Mouse (Mus musculus) kidney, postnatal 0 days (tissue): ENCODE measurements around the gene Cdr2. TPM values are rescaled to one million over a fixed set of nuclear protein-coding genes. Genes with fewer than 3 reads are reported as not detected.
A peak's percentile ranks its signal among the peaks of the same experiment; 100 is the strongest.

Source experiments
- ATAC-seq: fragments of 200-750 bp; cut with Nextera tagmentation; replicated peaks from 2 replicates; pipeline ENCODE4 v1.8.0; 2017; ENCODE audit warnings: low read depth, moderate number of reproducible peaks, moderate TSS enrichment, moderate library complexity; ENCODE audit not compliant: low FRiP score
- DNase-seq: peaks from one replicate; pipeline ENCODE4 v3.0.0-alpha.2; 2016; ENCODE audit warnings: low spot score
- H3K27ac ChIP-seq: fragments of 300-500 bp; sonication (generic); 2 replicates; pipeline ENCODE4 v1.5.1; 2014; ENCODE audit warnings: mild to moderate bottlenecking
- H3K27me3 ChIP-seq: fragments of 300-500 bp; sonication (generic); 2 replicates; pipeline ENCODE4 v1.6.1; 2014; ENCODE audit warnings: low read length, mixed read lengths; ENCODE audit not compliant: insufficient read depth
- H3K36me3 ChIP-seq: fragments of 300-500 bp; sonication (generic); 2 replicates; pipeline ENCODE4 v1.6.1; 2014; ENCODE audit warnings: low read length, mixed read lengths; ENCODE audit not compliant: insufficient read depth
- H3K4me1 ChIP-seq: fragments of 300-500 bp; sonication (generic); replicated peaks from 2 replicates; pipeline ENCODE4 v1.6.1; 2014; ENCODE audit warnings: antibody characterized with exemption, low read length, mixed read lengths; ENCODE audit not compliant: insufficient read depth
- H3K4me2 ChIP-seq: fragments of 300-500 bp; sonication (generic); 2 replicates; pipeline ENCODE4 v1.6.1; 2014; ENCODE audit warnings: mild to moderate bottlenecking, low read length, moderate library complexity, mixed read lengths
- H3K4me3 ChIP-seq: fragments of 300-500 bp; sonication (generic); replicated peaks from 2 replicates; pipeline ENCODE4 v1.5.1; 2014; ENCODE audit warnings: low read depth, low read length
- H3K9ac ChIP-seq: fragments of 300-500 bp; sonication (generic); 2 replicates; pipeline ENCODE4 v1.6.1; 2014; ENCODE audit warnings: low read depth, low read length
- H3K9me3 ChIP-seq: fragments of 300-500 bp; sonication (generic); replicated peaks from 2 replicates; pipeline ENCODE4 v1.6.1; 2016; ENCODE audit warnings: low read length, inconsistent platforms, mixed read lengths
- CTCF ChIP-seq: IDR thresholded peaks from 2 replicates; pipeline ENCODE4 v1.5.1; 2016; ENCODE audit warnings: antibody characterized with exemption, low read depth, mild to moderate bottlenecking, moderate library complexity
- WGBS: fragments of 180-500 bp; shearing (Covaris S2); extraction: QIAGEN DNeasy Blood & Tissue Kit; methylation state at CpG from one replicate; pipeline ENCODE4 v1.1.7; 2014; 5-methylcytosine and 5-hydroxymethylcytosine counted together
- polyA plus RNA-seq: library from polyadenylated mRNA; unstranded; fragments of >200 nt; fragmentation: Nextera tagmentation; extraction: Ambion mirVana; gene quantifications from 2 replicates; pipeline ENCODE4 v1.2.1, GENCODE M21; 2015

Gene Cdr2
- polyA plus RNA-seq, 1 experiment from 2014 or later, result 9.7 TPM

- no peak overlapping the region for H3K27ac ChIP-seq
- no peak for DNase-seq
- ATAC-seq, result no peak
- H3K36me3 ChIP-seq, result no peaks in the 10 kb centered on the region
- no peaks in the 10 kb centered on the region for H3K27me3 ChIP-seq
- H3K4me2 ChIP-seq, result no peak overlapping the region
- no peak overlapping the region for H3K9ac ChIP-seq
- no peaks in the 10 kb centered on the region for H3K9me3 ChIP-seq
- WGBS, result 89% methylated on average over 10 of the region's 10 CpGs
- no peak for TF ChIP-seq CTCF
- H3K4me1 ChIP-seq, result no peaks in the 10 kb centered on the region
- H3K4me3 ChIP-seq, result no peak overlapping the region
Observed at GRCm38 (mm10) chr7:121014486-121014885, 32.4 kb upstream of the Cdr2 start.

DNA sequence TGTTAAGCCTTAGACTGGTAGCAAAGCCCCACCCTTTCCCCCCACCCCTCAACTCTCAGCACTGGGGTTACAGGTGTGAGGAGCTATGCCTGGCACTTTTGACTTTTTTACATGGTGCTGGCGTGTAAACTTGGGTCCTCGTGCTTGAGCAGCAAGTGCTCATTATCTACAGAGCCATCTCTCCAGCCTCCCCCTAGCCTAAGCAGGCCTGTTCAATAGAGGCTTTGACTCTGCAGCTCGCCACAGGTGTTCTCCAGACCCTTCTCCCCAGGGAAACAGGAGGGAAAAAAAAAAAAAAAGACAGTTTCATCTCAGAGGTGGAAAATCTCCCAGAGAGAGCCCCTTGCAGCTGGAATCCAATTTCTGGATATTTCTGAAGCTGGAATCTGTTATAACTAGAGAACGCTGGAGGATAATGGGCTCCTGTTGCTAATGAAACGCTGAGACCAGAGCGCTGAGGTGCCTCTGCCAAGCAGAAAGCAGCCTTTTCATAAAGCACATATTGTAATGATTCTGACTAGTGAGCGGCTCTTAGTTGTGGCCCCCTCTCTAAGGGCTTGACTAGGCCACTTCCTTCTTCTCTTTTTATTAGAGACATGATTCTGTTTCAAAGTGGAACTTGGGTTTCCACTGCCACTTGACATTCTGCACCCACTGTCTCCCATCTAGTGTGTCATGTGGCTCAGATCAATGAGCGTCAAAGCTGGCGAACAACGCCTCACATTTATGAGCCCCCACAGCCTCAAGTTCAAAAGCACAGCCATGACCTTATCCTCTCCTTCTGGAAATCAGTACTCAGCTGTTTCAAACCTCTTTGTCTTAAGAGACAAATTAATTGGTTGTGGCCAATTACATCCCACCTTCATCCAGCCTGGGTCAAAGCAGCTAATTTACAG is 29.9 kb upstream of the Cdr2 start:
- DNase-seq (no peak), ATAC-seq (no peak)
- Histone ChIP-seq H3K4me2 (no peak overlapping the region), H3K27me3 (no peaks in the 10 kb centered on the region), H3K4me3 (no peak overlapping the region), H3K27ac (no peak overlapping the region), H3K36me3 (no peaks in the 10 kb centered on the region), H3K9ac (no peak overlapping the region), H3K9me3 (no peaks in the 10 kb centered on the region), H3K4me1 (no peaks in the 10 kb centered on the region)
- TF ChIP-seq CTCF, result no peak
- 64% methylated on average over 10 of the region's 10 CpGs for WGBS

DNA sequence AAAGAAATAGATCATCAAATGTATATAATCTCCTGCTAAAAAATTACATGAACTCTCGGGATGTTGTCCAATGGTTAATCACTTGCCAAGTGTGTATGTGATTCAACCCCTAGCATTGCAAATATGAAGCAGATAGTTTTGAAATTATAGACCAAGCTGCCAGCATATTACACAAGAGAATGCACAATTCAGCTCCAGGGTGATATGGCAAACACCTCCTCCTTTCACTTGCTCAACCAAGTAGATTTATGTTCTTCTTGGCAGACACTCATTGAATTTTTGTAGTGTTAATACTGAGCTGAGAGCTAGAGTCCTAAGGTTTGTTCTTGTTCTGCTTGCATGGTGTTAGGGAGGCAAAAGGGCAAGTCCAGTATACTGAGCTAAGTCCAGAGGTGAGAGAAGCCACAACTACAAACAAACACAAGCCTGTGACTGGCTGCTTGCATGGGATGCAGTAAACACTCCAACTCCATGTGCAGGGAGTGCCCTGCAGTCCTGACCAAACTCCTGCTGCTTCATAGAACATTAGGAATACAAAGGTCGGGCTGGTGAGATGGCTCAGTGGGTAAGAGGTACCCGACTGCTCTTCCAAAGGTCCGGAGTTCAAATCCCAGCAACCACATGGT is 21.8 kb upstream of the Cdr2 start:
- Histone ChIP-seq H3K27ac (no peak overlapping the region), H3K36me3 (no peaks in the 10 kb centered on the region), H3K4me2 (no peak overlapping the region), H3K9me3 (no peaks in the 10 kb centered on the region), H3K4me3 (no peak overlapping the region), H3K27me3 (no peaks in the 10 kb centered on the region), H3K4me1 (no peaks in the 10 kb centered on the region), H3K9ac (no peak overlapping the region)
- WGBS, result 77% methylated on average over 4 of the region's 4 CpGs
- TF ChIP-seq CTCF, result no peak
- peak; percentile 21 for DNase-seq
- peak; percentile 95 for ATAC-seq

DNA sequence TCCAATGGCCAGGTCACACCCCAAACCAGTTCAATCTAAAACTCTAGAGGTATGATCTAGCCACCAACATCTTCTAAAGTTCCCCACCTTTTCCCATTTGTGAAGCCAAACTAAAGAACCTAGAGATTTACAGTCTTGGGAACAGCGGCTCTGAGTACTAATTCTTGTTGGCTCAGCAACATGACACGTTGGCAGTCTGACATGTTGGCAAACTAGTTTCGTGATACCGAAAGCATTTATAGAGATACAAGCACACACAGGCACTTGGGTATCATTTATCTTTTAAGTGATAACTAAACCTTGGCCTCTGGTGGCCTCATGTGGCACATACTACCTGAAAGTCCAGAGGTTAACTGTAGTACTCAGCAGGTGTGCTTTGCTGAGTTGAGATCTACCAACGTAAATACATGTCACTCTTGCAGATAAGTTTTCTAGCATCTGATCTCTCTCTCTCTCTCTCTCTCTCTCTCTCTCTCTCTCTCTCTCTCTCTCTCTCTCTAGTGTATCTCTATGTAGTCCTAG is 20.4 kb upstream of the Cdr2 start:
- TF ChIP-seq CTCF, result no peak
- H3K27me3 ChIP-seq, result no peaks in the 10 kb centered on the region
- H3K9ac ChIP-seq, result no peak overlapping the region
- H3K27ac ChIP-seq, result no peak overlapping the region
- H3K4me1 ChIP-seq, result no peaks in the 10 kb centered on the region
- no peaks in the 10 kb centered on the region for H3K36me3 ChIP-seq
- H3K4me2 ChIP-seq, result no peak overlapping the region
- H3K9me3 ChIP-seq, result no peaks in the 10 kb centered on the region
- ATAC-seq (no peak), DNase-seq (no peak)
- no peak overlapping the region for H3K4me3 ChIP-seq
- WGBS, result 76% methylated on average over 5 of the region's 5 CpGs

DNA sequence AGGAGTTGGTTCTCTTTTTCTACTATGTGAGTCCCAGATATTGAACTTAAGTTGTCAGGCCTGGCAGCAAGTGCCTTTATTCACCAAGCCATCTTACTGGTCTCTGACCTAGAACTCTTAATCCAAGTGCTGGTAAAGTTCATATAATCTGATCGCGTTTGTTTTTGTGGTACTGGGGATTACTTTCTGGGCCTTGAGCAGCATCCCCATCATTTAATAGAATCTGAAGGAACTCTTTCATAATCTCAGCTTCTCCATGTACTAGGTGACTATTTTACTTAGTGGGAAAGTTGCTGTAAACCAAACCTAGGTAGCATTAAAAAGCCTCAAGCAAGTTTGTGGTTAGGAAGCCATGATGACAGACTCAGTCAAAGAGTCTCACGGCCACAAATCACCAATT is 19.8 kb upstream of the Cdr2 start:
- no peak for TF ChIP-seq CTCF
- ATAC-seq (no peak), DNase-seq (no peak)
- no peaks in the 10 kb centered on the region for H3K27me3 ChIP-seq
- no peaks in the 10 kb centered on the region for H3K36me3 ChIP-seq
- no peaks in the 10 kb centered on the region for H3K9me3 ChIP-seq
- 83% methylated on average over 3 of the region's 3 CpGs for WGBS
- no peak overlapping the region for H3K4me2 ChIP-seq
- no peaks in the 10 kb centered on the region for H3K4me1 ChIP-seq
- no peak overlapping the region for H3K27ac ChIP-seq
- H3K4me3 ChIP-seq, result no peak overlapping the region
- no peak overlapping the region for H3K9ac ChIP-seq

DNA sequence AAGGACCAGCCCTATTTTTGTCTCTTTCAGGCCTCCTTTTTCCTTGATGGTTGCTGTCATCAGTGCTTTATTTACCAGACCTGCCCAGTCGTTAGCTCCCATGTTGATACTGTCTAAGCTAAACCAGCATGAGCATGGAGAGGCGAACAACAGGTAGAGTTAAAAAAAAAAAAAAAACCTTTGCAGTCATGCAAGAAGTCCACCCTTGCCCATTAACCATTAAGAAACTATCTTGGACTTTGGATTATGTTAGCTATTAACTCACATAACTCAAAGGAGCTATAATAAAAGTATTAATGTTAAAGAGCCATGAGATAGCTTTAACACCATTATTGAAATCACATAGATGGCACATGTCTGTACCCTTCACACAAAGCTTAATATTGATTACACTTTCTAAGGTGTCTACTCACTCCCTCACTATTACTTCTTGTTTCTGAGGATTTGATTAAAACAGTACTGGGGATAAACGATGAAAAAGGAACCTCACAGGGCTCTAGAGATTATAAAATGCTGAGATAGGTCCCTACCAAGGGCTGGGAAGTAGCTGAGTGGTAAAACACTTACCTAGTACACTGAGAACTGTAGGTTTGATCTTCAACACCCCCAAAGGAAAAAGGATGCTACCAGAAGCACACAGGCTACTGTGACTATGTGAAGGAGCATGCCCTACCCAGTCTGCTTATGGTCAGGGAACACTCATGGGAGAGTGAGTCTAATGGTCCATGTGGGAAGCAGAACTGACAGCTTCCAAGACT is 18.1 kb upstream of the Cdr2 start:
- no peak for TF ChIP-seq CTCF
- H3K9ac ChIP-seq, result no peak overlapping the region
- ATAC-seq (peak; percentile 60), DNase-seq (no peak)
- WGBS, result 61% methylated on average over 3 of the region's 3 CpGs
- H3K36me3 ChIP-seq, result no peaks in the 10 kb centered on the region
- no peak overlapping the region for H3K4me3 ChIP-seq
- no peaks in the 10 kb centered on the region for H3K4me1 ChIP-seq
- H3K4me2 ChIP-seq, result no peak overlapping the region
- peak overlapping the region; percentile 65; the same call in 1 of the 2 replicates for H3K27ac ChIP-seq
- H3K27me3 ChIP-seq, result no peaks in the 10 kb centered on the region
- no peaks in the 10 kb centered on the region for H3K9me3 ChIP-seq
